Mouse (Mus musculus) heart, postnatal 0 days (tissue): Measurements from ENCODE around the gene Cep295nl. TPM values are rescaled to one million over a fixed set of nuclear protein-coding genes. Genes with fewer than 3 reads are reported as not detected.

Experiments
- ATAC-seq: fragments of 200-750 bp; cut with Nextera tagmentation; 2 replicates; pipeline ENCODE4 v1.8.0; 2017; ENCODE audit warnings: low read depth, moderate number of reproducible peaks, moderate library complexity; ENCODE audit not compliant: insufficient read depth
- DNase-seq: peaks from one replicate; pipeline ENCODE4 v3.0.0-alpha.2; 2016; ENCODE audit warnings: low spot score
- H3K27ac ChIP-seq: fragments of 300-500 bp; sonication (generic); 2 replicates; pipeline ENCODE4 v1.5.1; 2014; ENCODE audit warnings: low read depth, mild to moderate bottlenecking
- H3K27me3 ChIP-seq: fragments of 300-500 bp; sonication (generic); 2 replicates; pipeline ENCODE4 v1.6.1; 2014; ENCODE audit warnings: low read length, mixed read lengths; ENCODE audit not compliant: control insufficient read depth, insufficient read depth
- H3K36me3 ChIP-seq: fragments of 300-500 bp; sonication (generic); replicated peaks from 2 replicates; pipeline ENCODE4 v1.6.1; 2014; ENCODE audit warnings: low read length, mixed read lengths; ENCODE audit not compliant: control insufficient read depth, insufficient read depth
- H3K4me1 ChIP-seq: fragments of 300-500 bp; sonication (generic); 2 replicates; pipeline ENCODE4 v1.6.1; 2014; ENCODE audit warnings: antibody characterized with exemption; ENCODE audit not compliant: control insufficient read depth, insufficient read depth
- H3K4me2 ChIP-seq: fragments of 300-500 bp; sonication (generic); 2 replicates; pipeline ENCODE4 v1.6.1; 2014; ENCODE audit warnings: low read depth, mild to moderate bottlenecking, low read length, moderate library complexity
- H3K4me3 ChIP-seq: fragments of 300-500 bp; sonication (generic); 2 replicates; pipeline ENCODE4 v1.5.1; 2014; ENCODE audit warnings: low read depth, low read length
- H3K9ac ChIP-seq: fragments of 300-500 bp; sonication (generic); replicated peaks from 2 replicates; pipeline ENCODE4 v1.6.1; 2014; ENCODE audit warnings: low read depth, low read length, mixed read lengths
- H3K9me3 ChIP-seq: fragments of 300-500 bp; sonication (generic); replicated peaks from 2 replicates; pipeline ENCODE4 v1.6.1; 2016; ENCODE audit warnings: low read length; ENCODE audit not compliant: control insufficient read depth
- CTCF ChIP-seq: IDR thresholded peaks from 2 replicates; pipeline ENCODE4 v1.5.1; 2016; ENCODE audit warnings: antibody characterized with exemption, control low read depth, low read depth
- EP300 ChIP-seq: IDR thresholded peaks from 2 replicates; pipeline ENCODE4 v1.6.1; 2016; ENCODE audit warnings: antibody characterized with exemption, low read depth
- WGBS: fragments of 180-500 bp; shearing (Covaris S2); extraction: QIAGEN DNeasy Blood & Tissue Kit; methylation state at CpG from one replicate; pipeline ENCODE4 v1.1.7; 2014; 5-methylcytosine and 5-hydroxymethylcytosine counted together
- polyA plus RNA-seq: library from polyadenylated mRNA; unstranded; fragments of >200 nt; fragmentation: Nextera tagmentation; extraction: Ambion mirVana; gene quantifications from 2 replicates; pipeline ENCODE4 v1.2.1, GENCODE M21; 2015
- total RNA-seq: library from RNA; depleted of rRNA; stranded (reverse); fragments of >200 nt; gene quantifications from 2 replicates; pipeline ENCODE4 v1.2.3, GENCODE M21; 2014; ENCODE audit warnings: low replicate concordance; rRNA removed

Cep295nl gene
- total and polyA plus RNA-seq, 2 experiments from 2014 or later = 0.31 TPM; not detected in 1

DNA sequence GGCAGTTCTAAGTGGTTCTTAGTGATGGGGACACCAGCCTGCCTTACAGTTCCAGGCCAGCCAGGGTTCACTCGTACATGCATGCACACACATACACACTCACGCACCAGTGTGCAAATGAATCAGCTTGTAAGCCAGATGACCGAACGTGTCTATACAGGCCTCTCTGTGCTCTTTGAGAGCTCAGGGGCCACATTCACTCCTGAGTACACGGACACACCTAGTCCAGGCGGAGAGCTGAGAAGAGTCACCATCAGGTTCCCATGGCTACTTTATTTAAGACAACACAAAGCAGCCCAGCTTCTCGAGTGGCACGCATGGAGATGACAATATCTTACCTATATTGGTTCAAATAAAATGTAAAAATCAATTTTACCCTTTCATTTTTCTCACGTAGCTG, 55.9 kb downstream of the Cep295nl start:
- WGBS = 92% methylated on average over 9 of the region's 9 CpGs
- Histone ChIP-seq H3K4me3 (no peak overlapping the region), H3K4me2 (no peak overlapping the region), H3K4me1 (peaks cover 14% of the 10 kb centered on the region), H3K27ac (no peak overlapping the region), H3K36me3 (peaks cover 57% of the 10 kb centered on the region), H3K27me3 (no peaks in the 10 kb centered on the region), H3K9ac (no peak overlapping the region), H3K9me3 (no peaks in the 10 kb centered on the region)
- DNase-seq (no peak), ATAC-seq (no peak)
- TF ChIP-seq EP300 = no peak
- no peak for TF ChIP-seq CTCF

DNA sequence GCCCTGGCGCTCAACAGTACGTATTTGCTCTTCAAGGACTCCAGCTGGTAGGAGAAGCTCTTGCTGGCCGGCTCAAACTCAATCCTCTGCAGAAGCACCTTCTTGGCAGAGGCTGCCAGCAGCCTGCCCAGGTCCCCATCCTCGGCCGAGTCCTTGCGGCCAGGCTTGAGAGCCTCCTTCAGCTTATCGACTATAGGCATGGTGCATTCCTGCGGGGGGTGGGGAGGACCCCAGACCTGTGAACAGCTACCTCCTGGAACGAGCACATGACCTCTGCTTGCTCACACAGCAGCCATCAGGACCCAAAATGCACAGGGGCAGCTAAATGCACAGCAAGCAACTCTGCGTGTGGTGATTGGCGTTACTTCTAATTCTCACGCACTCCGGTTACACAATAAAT, 56.5 kb downstream of the Cep295nl start:
- Histone ChIP-seq H3K9ac (no peak overlapping the region; the same call in 1 of the 2 replicates), H3K4me1 (peaks cover 14% of the 10 kb centered on the region), H3K27ac (no peak overlapping the region), H3K36me3 (peaks cover 61% of the 10 kb centered on the region), H3K4me2 (no peak overlapping the region), H3K4me3 (no peak overlapping the region), H3K9me3 (no peaks in the 10 kb centered on the region), H3K27me3 (no peaks in the 10 kb centered on the region)
- DNase-seq = no peak
- WGBS = 66% methylated on average over 13 of the region's 13 CpGs
- no peak for TF ChIP-seq CTCF
- TF ChIP-seq EP300 = no peak
- ATAC-seq = no peak

Other genes starting within 250 kb of the Cep295nl start
- 0.31 TPM in 1 of 2 replicates, not detected in the other for gene Dnah17, start 211.9 kb downstream of the Cep295nl start, total RNA-seq
- gene Dnah17, start 211.9 kb downstream of the Cep295nl start, polyA plus RNA-seq = 0.01 and 0.04 TPM in 2 replicates
- 49.8 and 50.1 TPM in 2 replicates for gene Cyth1, start 93.9 kb downstream of the Cep295nl start, total RNA-seq
- 21.4 TPM in 2 replicates for gene Cyth1, start 93.9 kb downstream of the Cep295nl start, polyA plus RNA-seq
- gene Usp36, start 52.3 kb downstream of the Cep295nl start, total RNA-seq = 10.4 and 18.3 TPM in 2 replicates
- gene Usp36, start 52.3 kb downstream of the Cep295nl start, polyA plus RNA-seq = 5.5 and 6.6 TPM in 2 replicates
- gene Timp2, start 13.2 kb upstream of the Cep295nl start, total RNA-seq = 77.5 and 78.5 TPM in 2 replicates
- gene Timp2, start 13.2 kb upstream of the Cep295nl start, polyA plus RNA-seq = 61.9 and 65.5 TPM in 2 replicates
- gene Lgals3bp, start 59.6 kb upstream of the Cep295nl start, total RNA-seq = 77.9 and 83.1 TPM in 2 replicates
- gene Lgals3bp, start 59.6 kb upstream of the Cep295nl start, polyA plus RNA-seq = 27.6 and 28.6 TPM in 2 replicates
- gene Cant1, start 76.6 kb upstream of the Cep295nl start, total RNA-seq = 28.3 and 35.5 TPM in 2 replicates
- gene Cant1, start 76.6 kb upstream of the Cep295nl start, polyA plus RNA-seq = 10.4 and 12.6 TPM in 2 replicates
- 5.8 and 12.6 TPM in 2 replicates for gene C1qtnf1, start 85.7 kb upstream of the Cep295nl start, total RNA-seq
- 7.8 and 8.3 TPM in 2 replicates for gene C1qtnf1, start 85.7 kb upstream of the Cep295nl start, polyA plus RNA-seq
- 9.1 and 12.0 TPM in 2 replicates for gene Engase, start 134.3 kb upstream of the Cep295nl start, total RNA-seq
- gene Engase, start 134.3 kb upstream of the Cep295nl start, polyA plus RNA-seq = 3.0 and 3.6 TPM in 2 replicates